Mouse (Mus musculus): ENCODE measurements at regions not wholly inside any gene's neighbourhood (a gene's known extent, or its start where the extent isn't known, plus 50 kb on each side); places are given as distances from the start of the nearest gene placed in this dataset.

GRCm38 (mm10) chr12:59743211-59743610 lies 523.7 kb upstream of the Fbxo33 start:
- Histone ChIP-seq H3K4me2 (no peak overlapping the region), H3K4me1 (no peaks in the 10 kb centered on the region), H3K9ac (no peak overlapping the region), H3K9me3 (no peaks in the 10 kb centered on the region), H3K27ac (no peak overlapping the region), H3K36me3 (no peaks in the 10 kb centered on the region), H3K27me3 (replicated peaks) (no peaks in the 10 kb centered on the region), H3K4me3 (replicated peaks) (no peak overlapping the region)
- ATAC-seq (ENCODE audit: insufficient read depth, low FRiP score, low read depth), result no peak
- WGBS, result 68% methylated on average over 11 of the region's 11 CpGs

- WGBS, result 54% methylated on average over 1 of the region's 1 CpGs
- ATAC-seq (ENCODE audit: insufficient read depth, low FRiP score, low read depth), result no peak
- H3K4me2 ChIP-seq, result no peak overlapping the region
Observed at GRCm38 (mm10) chr12:59724951-59725350, 505.4 kb upstream of the Fbxo33 start.

GRCm38 (mm10) chr12:59722471-59723182 lies 503.1 kb upstream of the Fbxo33 start:
- H3K9me3 ChIP-seq, result no peaks in the 10 kb centered on the region

More at GRCm38 (mm10) chr12:59724951-59725350, 505.4 kb upstream of the Fbxo33 start:
- no peaks in the 10 kb centered on the region for H3K4me1 ChIP-seq
- no peak overlapping the region for H3K4me3 ChIP-seq (replicated peaks)
- no peaks in the 10 kb centered on the region for H3K36me3 ChIP-seq
- H3K27ac ChIP-seq, result no peak overlapping the region
- H3K27me3 ChIP-seq (replicated peaks), result no peaks in the 10 kb centered on the region
- no peaks in the 10 kb centered on the region for H3K9me3 ChIP-seq
- H3K9ac ChIP-seq, result no peak overlapping the region

GRCm38 (mm10) chr12:59713216-59713615 lies 493.7 kb upstream of the Fbxo33 start:
- Histone ChIP-seq H3K9me3 (no peaks in the 10 kb centered on the region), H3K4me2 (no peak overlapping the region), H3K36me3 (no peaks in the 10 kb centered on the region), H3K27ac (no peak overlapping the region), H3K4me3 (replicated peaks) (no peak overlapping the region), H3K27me3 (replicated peaks) (no peaks in the 10 kb centered on the region), H3K9ac (no peak overlapping the region), H3K4me1 (no peaks in the 10 kb centered on the region)
- no peak for ATAC-seq (ENCODE audit: insufficient read depth, low FRiP score, low read depth)
- 77% methylated on average over 3 of the region's 3 CpGs for WGBS

More at GRCm38 (mm10) chr12:59722471-59723182, 503.1 kb upstream of the Fbxo33 start:
- Histone ChIP-seq H3K27ac (no peak overlapping the region), H3K4me2 (no peak overlapping the region), H3K36me3 (no peaks in the 10 kb centered on the region), H3K4me1 (no peaks in the 10 kb centered on the region), H3K9ac (no peak overlapping the region), H3K4me3 (replicated peaks) (no peak overlapping the region), H3K27me3 (replicated peaks) (no peaks in the 10 kb centered on the region)
- ATAC-seq (ENCODE audit: insufficient read depth, low FRiP score, low read depth), result no peak
- WGBS, result 74% methylated on average over 6 of the region's 6 CpGs

- Histone ChIP-seq H3K9me3 (no peaks in the 10 kb centered on the region), H3K4me2 (no peak overlapping the region), H3K4me1 (peaks cover 2% of the 10 kb centered on the region; the same call in 1 of the 2 replicates), H3K27me3 (replicated peaks) (no peaks in the 10 kb centered on the region), H3K9ac (no peak overlapping the region), H3K27ac (no peak overlapping the region), H3K36me3 (no peaks in the 10 kb centered on the region), H3K4me3 (replicated peaks) (no peak overlapping the region)
- no peak for ATAC-seq (ENCODE audit: insufficient read depth, low FRiP score, low read depth)
- 33% methylated on average over 2 of the region's 2 CpGs for WGBS
Observed at GRCm38 (mm10) chr12:59683235-59683634, 463.7 kb upstream of the Fbxo33 start.

- Histone ChIP-seq H3K27me3 (replicated peaks) (no peaks in the 10 kb centered on the region), H3K4me3 (replicated peaks) (no peak overlapping the region), H3K4me1 (no peaks in the 10 kb centered on the region), H3K9me3 (no peaks in the 10 kb centered on the region), H3K9ac (no peak overlapping the region), H3K4me2 (no peak overlapping the region), H3K27ac (no peak overlapping the region), H3K36me3 (no peaks in the 10 kb centered on the region)
- no peak for ATAC-seq (ENCODE audit: insufficient read depth, low FRiP score, low read depth)
Observed at GRCm38 (mm10) chr12:59663161-59663560, 443.6 kb upstream of the Fbxo33 start.

GRCm38 (mm10) chr12:59630678-59631077 lies 411.2 kb upstream of the Fbxo33 start:
- 50% methylated on average over 1 of the region's 1 CpGs for whole genome bisulfite sequencing
- ATAC-seq (ENCODE audit: insufficient read depth, low FRiP score, low read depth), result no peak
- H3K9me3 ChIP-seq, result no peaks in the 10 kb centered on the region
- no peaks in the 10 kb centered on the region for H3K36me3 ChIP-seq
- no peak overlapping the region for H3K4me3 ChIP-seq (replicated peaks)
- no peaks in the 10 kb centered on the region for H3K4me1 ChIP-seq
- H3K27me3 ChIP-seq (replicated peaks), result no peaks in the 10 kb centered on the region
- H3K27ac ChIP-seq, result no peak overlapping the region
- H3K9ac ChIP-seq, result no peak overlapping the region
- H3K4me2 ChIP-seq, result no peak overlapping the region

GRCm38 (mm10) chr12:59623147-59623546 lies 403.6 kb upstream of the Fbxo33 start:
- Histone ChIP-seq H3K27me3 (replicated peaks) (no peaks in the 10 kb centered on the region), H3K36me3 (no peaks in the 10 kb centered on the region), H3K4me2 (no peak overlapping the region), H3K27ac (no peak overlapping the region), H3K9ac (no peak overlapping the region), H3K9me3 (no peaks in the 10 kb centered on the region), H3K4me1 (no peaks in the 10 kb centered on the region), H3K4me3 (replicated peaks) (no peak overlapping the region)
- ATAC-seq (ENCODE audit: insufficient read depth, low FRiP score, low read depth), result no peak
- WGBS, result 74% methylated on average over 3 of the region's 3 CpGs

GRCm38 (mm10) chr12:59621132-59621531 lies 401.6 kb upstream of the Fbxo33 start:
- WGBS, result 77% methylated on average over 2 of the region's 2 CpGs
- Histone ChIP-seq H3K4me3 (replicated peaks) (no peak overlapping the region), H3K27me3 (replicated peaks) (no peaks in the 10 kb centered on the region), H3K36me3 (no peaks in the 10 kb centered on the region), H3K27ac (no peak overlapping the region), H3K9ac (no peak overlapping the region), H3K4me2 (no peak overlapping the region), H3K9me3 (no peaks in the 10 kb centered on the region), H3K4me1 (no peaks in the 10 kb centered on the region)
- ATAC-seq (ENCODE audit: insufficient read depth, low FRiP score, low read depth), result no peak

- Histone ChIP-seq H3K4me1 (no peaks in the 10 kb centered on the region), H3K36me3 (no peaks in the 10 kb centered on the region), H3K9me3 (no peaks in the 10 kb centered on the region), H3K9ac (no peak overlapping the region), H3K27ac (no peak overlapping the region), H3K4me2 (no peak overlapping the region), H3K4me3 (replicated peaks) (no peak overlapping the region), H3K27me3 (replicated peaks) (no peaks in the 10 kb centered on the region)
- no peak for ATAC-seq (ENCODE audit: insufficient read depth, low FRiP score, low read depth)
- 92% methylated on average over 2 of the region's 2 CpGs for WGBS
Observed at GRCm38 (mm10) chr12:59620340-59620739, 400.8 kb upstream of the Fbxo33 start.

GRCm38 (mm10) chr12:59616075-59616474 lies 396.6 kb upstream of the Fbxo33 start:
- Histone ChIP-seq H3K36me3 (no peaks in the 10 kb centered on the region), H3K9me3 (no peaks in the 10 kb centered on the region), H3K4me3 (replicated peaks) (no peak overlapping the region), H3K9ac (no peak overlapping the region), H3K4me1 (no peaks in the 10 kb centered on the region), H3K27me3 (replicated peaks) (no peaks in the 10 kb centered on the region), H3K27ac (no peak overlapping the region), H3K4me2 (no peak overlapping the region)
- no peak for ATAC-seq (ENCODE audit: insufficient read depth, low FRiP score, low read depth)
- 76% methylated on average over 3 of the region's 3 CpGs for WGBS

GRCm38 (mm10) chr12:59599785-59600184 lies 380.3 kb upstream of the Fbxo33 start:
- Histone ChIP-seq H3K4me3 (replicated peaks) (no peak overlapping the region), H3K9ac (no peak overlapping the region), H3K36me3 (no peaks in the 10 kb centered on the region), H3K4me2 (no peak overlapping the region), H3K4me1 (no peaks in the 10 kb centered on the region), H3K27me3 (replicated peaks) (no peaks in the 10 kb centered on the region), H3K9me3 (no peaks in the 10 kb centered on the region), H3K27ac (no peak overlapping the region)
- WGBS, result 84% methylated on average over 9 of the region's 9 CpGs
- no peak for ATAC-seq (ENCODE audit: insufficient read depth, low FRiP score, low read depth)

GRCm38 (mm10) chr12:59589354-59589753 lies 369.8 kb upstream of the Fbxo33 start:
- no peak for ATAC-seq (ENCODE audit: insufficient read depth, low FRiP score, low read depth)

More at GRCm38 (mm10) chr12:59589354-59589753, 369.8 kb upstream of the Fbxo33 start:
- WGBS, result 96% methylated on average over 2 of the region's 2 CpGs
- H3K4me1 ChIP-seq, result no peaks in the 10 kb centered on the region
- H3K4me3 ChIP-seq (replicated peaks), result no peak overlapping the region
- no peak overlapping the region for H3K27ac ChIP-seq
- H3K9me3 ChIP-seq, result no peaks in the 10 kb centered on the region
- no peak overlapping the region for H3K4me2 ChIP-seq
- H3K36me3 ChIP-seq, result no peaks in the 10 kb centered on the region
- no peak overlapping the region for H3K9ac ChIP-seq
- H3K27me3 ChIP-seq (replicated peaks), result no peaks in the 10 kb centered on the region
